Mouse (Mus musculus): Measurements from ENCODE around the gene Pot1b.

The Pot1b gene

DNA sequence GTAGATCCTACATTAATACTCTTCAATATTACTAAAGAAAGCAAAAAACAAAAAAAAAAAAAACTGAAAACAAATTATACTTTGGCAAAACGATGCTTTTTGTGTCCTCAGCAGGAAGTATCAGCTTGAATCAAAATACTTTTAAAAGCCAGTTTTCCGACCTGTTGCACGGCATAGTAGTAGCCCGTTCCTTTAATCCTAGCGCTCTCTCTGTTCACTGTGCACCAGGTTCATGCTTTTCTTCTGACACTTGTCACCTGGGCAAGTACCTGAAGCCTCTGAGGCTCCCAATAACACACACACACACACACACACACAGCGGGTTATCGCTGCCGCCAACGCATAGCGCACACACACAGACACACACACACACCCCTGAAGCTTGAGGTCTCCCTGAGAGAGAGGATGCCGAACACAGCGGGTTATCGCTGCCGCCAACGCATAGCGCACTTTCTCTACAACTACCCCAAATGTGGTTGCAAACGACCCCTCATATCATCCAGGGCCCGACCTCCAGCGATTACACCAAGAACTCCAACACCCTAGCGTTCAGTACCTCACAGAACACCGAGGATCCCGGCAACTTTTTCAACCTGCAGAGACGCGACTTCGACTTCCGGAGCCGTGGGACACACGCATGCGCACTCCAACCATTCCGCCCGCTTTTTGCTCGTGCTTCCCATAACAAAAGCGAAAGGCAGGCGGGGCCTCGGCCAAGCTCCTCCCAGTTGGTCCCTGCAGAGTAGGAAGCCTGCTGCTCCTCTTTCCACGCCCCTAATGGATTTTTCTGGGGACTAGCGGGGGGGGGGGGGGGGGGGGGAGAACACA is at the start of gene Pot1b:
Gene Pot1b, minus strand, starts transcription at position 645 of the 828 bp plus-strand sequence.
- DNase-seq (ENCODE audit: low spot score in 2 of 2): peak; percentile 94

DNA sequence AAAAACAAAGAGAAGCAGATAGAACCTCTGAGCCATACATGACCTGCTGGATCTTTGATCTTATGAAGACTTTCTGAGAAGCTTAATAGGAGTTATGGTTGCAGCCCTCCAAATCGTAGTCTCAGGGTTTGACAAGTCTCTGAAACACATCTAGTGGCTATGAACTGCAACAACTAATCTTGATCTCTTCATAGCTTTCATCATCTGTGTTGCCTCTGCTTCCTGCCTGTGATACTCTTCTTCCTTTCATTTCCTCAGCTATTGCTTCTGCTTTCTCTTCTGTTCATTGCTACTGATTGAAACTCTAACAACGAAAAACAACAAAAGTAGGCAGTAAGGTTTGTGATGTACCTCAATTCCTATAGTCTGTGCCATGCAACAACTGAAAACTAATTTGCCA is 38.7 kb upstream of the Pot1b start:
- no peak for DNase-seq (ENCODE audit: low spot score in 2 of 2)

DNA sequence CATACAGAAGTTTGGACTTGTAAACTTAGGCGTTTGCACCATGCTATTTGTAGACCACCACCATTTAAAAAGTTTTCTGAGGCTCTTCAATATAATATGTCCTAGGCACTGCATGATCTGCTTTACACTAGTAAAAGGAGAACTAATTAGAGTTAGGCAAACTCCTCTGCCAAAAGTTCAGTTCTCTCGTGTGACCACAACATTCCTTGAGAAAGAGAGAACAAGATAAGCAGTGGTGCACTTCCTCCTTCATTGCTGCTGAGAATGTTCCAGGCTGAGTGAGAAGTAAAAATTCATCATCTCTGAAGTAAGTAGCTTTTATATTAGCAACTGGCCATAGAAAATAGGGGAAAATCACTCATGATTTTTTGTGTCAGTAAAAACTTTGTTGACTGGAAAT is 37.4 kb upstream of the Pot1b start, which contains the start of gene Adgre4:
Gene Adgre4, plus strand, starts transcription at position 199 of the 400 bp plus-strand sequence.
- DNase-seq (ENCODE audit: low spot score in 2 of 2): no peak

DNA sequence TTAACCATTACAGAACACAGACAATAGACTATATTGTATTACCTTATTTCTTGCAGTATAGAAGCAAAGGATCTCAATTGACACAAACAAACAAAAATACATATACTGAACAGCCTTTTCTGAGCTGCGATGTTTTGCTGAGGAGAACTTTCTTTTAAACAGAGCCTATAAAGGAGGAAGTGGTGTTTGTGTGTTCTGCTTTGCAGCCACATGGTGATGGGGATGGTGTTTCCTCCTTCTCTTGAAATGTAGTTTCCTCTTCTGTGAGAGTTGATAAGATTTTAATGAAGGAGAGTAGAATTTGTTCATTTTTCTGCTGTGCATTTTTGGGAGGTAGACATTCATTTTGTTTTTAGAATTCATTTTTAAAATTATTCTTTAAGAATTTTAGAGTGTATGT is 24.2 kb upstream of the Pot1b start:
- no peak for DNase-seq (ENCODE audit: low spot score in 2 of 2)

DNA sequence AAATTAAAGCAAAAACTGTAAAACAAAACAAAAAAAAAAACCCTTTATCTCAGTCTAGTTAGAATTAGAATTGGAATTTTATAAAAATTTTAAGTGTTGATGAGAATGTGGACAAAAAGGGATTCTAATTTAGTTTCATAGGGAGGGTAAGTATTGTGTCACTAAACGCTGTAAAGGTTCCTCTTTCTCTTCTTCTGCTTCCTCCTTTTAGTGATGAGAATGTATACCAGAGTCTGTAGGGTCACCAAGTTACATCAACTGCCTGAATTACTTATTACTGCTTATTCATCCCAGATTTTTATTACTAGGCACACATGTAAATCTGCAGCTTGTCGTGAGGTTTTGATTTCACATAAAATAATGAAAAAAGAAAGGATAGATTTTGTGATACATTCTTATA is 13.8 kb upstream of the Pot1b start:
- no peak for DNase-seq (ENCODE audit: low spot score in 2 of 2)

DNA sequence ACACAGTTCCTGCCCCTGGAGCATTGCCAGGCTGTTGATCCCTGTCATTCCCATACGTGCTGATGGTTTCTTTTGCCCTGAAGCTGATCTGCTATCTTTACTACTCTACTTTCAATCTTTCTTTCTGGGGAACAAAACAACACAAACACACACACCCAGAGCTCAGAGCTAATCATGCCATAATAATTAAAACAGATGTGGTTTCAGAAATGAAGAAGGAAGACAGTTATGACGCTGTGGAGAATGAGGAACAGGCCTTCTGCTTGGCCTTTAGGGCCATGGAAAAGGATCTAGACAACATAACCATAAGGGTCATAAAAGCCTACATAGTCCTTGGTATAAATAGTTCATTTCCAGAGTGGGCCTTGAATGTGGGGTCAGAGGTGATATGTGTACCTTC is 9.8 kb upstream of the Pot1b start:
- no peak for DNase-seq (ENCODE audit: low spot score in 2 of 2)

DNA sequence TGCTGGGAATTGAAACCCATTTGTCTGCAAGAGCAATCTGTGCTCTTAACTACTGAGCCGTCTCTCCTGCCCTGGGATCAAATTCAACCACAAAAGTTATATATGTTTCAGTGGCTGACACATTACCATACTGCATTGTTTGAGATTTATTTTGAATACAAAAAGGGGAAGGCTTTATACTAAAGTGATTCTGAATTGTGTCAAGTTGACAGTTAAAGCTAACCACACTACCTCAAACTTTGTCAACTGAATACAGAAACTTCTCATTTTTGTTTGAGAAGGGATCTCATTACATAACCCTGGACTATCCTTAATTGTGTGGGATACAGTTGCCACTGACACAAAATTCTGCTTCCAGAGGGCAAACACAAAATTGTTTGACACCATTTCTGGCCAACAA is 8.8 kb upstream of the Pot1b start:
- DNase-seq (ENCODE audit: low spot score in 2 of 2): no peak

DNA sequence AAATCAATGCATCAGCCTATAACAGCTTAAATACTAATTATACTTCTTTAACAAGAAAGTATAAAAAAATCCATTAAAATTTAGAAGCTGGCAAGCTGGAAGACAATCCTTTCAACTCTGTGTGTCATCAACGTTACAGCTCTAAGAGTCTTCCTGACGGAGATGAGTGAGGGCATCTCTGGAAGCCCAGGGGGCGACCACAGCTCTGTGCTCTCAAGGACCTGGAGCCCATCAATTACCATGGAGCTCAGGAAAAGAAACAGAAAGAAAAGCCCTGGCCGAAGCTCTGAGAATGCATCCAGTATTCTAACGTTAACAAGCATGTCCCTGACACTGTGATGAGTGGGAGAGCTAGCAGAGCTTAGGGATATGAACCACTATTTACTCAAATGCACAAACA is 9.6 kb downstream of the Pot1b start:
- DNase-seq (ENCODE audit: low spot score in 2 of 2): no peak

DNA sequence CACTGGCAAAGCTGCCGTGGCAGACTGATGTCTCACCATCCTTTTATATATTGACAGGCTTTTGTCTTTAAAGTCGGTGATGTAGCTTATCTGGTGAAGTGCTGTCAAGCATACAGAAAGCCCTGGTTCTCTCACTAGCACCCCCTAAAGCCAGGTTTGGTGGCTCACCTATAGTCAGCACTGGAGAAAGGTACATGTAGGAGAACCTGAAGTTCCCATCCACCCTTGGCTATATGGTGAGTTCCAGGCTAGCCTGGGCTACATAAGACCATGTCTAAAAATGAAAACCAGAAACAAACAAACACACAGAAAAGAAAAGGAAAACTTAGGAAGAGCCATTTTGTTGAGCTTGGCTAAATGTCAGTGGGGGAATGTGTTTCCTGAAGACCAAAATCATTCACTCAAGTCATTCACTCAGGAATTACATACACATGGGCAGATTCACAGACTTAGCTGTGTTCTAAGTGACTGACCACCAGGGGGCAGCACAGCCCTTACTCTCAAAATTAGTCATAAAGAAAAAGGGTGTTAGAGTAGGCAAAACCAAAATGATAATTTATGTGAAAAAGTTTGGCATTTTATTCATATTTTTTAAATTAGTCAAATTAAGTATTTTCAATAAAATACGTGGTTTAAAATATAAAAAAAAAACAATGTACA is 10.1 kb downstream of the Pot1b start:
- DNase-seq (ENCODE audit: low spot score in 2 of 2): peak; percentile 54 to 65

DNA sequence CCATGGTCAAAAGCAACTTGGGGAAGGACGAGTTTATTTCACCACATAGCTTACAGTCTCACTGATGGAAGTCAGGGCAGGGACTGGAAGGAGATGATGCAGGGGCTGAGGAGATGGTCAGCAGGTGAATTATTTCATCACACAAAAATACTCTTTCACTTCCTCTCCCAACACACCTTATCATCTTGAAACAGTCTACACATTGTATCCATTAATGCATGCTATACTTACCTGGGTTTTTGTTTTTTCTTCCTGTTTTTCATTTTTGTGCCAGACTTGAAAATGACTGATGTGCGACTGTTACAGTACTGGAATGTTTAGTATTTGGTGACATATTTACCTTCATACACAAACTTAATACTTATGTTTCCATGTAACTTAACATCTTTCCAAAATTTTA is 13.0 kb downstream of the Pot1b start:
- DNase-seq (ENCODE audit: low spot score in 2 of 2): no peak

DNA sequence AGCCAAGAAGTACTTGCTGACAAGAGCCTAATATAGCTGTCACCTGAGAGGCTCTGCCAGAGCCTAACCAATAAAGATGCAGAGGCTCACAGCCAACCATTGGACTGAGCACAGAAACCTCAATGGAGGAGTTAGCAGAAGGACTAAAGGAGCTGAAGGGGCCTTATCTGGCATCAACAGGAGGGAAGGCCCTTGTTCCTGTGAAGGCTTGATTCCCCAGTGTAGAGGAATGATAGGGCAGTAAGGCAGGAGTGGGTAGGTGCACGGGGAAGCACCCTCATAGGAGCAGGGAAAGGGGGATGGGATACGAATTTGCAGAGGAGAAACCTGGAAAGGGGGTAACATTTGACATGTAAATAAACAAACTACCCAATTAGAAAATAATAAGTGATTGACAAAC is 51.3 kb downstream of the Pot1b start:
- DNase-seq (ENCODE audit: low spot score in 2 of 2): no peak

DNA sequence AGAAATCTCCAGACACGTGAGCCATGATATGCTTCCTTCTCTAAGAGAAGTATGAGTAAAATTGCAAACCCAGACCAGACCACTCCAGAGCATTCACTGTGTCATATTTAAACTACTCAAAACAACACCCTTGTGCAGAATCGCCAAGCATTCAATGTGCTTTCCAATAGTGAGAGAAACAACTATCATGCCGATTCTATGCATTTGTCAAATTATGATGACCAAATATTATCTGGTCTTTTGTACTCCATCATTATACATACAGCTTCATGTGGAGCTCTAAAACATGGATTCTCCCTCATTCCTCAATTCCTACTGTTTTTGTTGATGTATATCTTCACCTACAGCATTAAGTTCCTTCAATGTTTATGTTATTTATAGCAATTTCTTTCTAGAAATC is 87.3 kb downstream of the Pot1b start, which contains the start of gene Vmn2r118:
Gene Vmn2r118, minus strand, starts transcription at position 101 of the 400 bp plus-strand sequence.
- DNase-seq (ENCODE audit: low spot score in 2 of 2): no peak
